Mouse (Mus musculus) adrenal gland, adult 2 months (tissue): ENCODE results near the gene Cpeb3. TPM values are rescaled to one million over a fixed set of nuclear protein-coding genes. Genes with fewer than 3 reads are reported as not detected.
"Not testable (repeated sequence)": the region's sequence is repeated elsewhere in the genome, so short reads cannot be mapped to it uniquely, and the experiment has no call there.

Experiments used
- DNase-seq: peaks from one replicate; pipeline ENCODE4 v3.0.0; 2021
- polyA plus RNA-seq: library from polyadenylated mRNA; depleted of rRNA; stranded (reverse); fragments of >200 nt; gene quantifications from 2 replicates; pipeline ENCODE4 v1.2.3, GENCODE M21; 2012
- total RNA-seq, 2 experiments: library from RNA; stranded (reverse); gene quantifications; 2 replicates each; pipeline ENCODE4 v1.2.3; 2021

The Cpeb3 gene
- total and polyA plus RNA-seq, 3 experiments, result 17.0 to 26.4 (median 17.2) TPM

GRCm38 (mm10) chr19:37207303-37208175, 862 bp downstream of the Cpeb3 start, which contains the start of gene March5:
Gene March5, plus strand, starts transcription at chr19:37207543.
- peak; percentile 95 for DNase-seq

- DNase-seq, result peak; percentile 78
Measured at GRCm38 (mm10) chr19:37206641-37207302, 1.6 kb downstream of the Cpeb3 start.

GRCm38 (mm10) chr19:37205155-37205554, 3.2 kb downstream of the Cpeb3 start:
- not testable (repeated sequence) for DNase-seq

DNA sequence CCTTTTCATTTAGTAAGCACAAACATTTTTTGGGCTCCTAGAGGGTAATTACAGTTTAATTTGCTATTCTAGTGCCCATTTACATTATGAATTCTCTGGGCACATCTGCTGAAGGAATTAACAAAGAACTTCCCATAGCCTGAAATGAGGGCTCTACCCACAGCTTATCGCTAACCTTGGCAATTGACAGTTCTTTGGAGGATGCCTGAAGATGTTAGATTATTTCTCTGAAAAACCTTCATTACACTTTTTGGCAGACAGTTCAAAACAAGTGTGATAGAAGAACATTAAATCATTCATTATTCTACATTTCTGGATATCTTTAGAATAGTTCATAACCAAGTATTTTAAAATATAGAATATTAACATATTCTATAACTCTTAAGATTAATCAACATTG, 5.0 kb downstream of the Cpeb3 start:
- DNase-seq, result no peak

GRCm38 (mm10) chr19:37199889-37200288, 8.5 kb downstream of the Cpeb3 start:
- no peak for DNase-seq

GRCm38 (mm10) chr19:37198165-37198880, 10.1 kb downstream of the Cpeb3 start:
- DNase-seq, result no peak

- DNase-seq, result no peak
Measured at GRCm38 (mm10) chr19:37192475-37193058, 15.8 kb downstream of the Cpeb3 start.

DNA sequence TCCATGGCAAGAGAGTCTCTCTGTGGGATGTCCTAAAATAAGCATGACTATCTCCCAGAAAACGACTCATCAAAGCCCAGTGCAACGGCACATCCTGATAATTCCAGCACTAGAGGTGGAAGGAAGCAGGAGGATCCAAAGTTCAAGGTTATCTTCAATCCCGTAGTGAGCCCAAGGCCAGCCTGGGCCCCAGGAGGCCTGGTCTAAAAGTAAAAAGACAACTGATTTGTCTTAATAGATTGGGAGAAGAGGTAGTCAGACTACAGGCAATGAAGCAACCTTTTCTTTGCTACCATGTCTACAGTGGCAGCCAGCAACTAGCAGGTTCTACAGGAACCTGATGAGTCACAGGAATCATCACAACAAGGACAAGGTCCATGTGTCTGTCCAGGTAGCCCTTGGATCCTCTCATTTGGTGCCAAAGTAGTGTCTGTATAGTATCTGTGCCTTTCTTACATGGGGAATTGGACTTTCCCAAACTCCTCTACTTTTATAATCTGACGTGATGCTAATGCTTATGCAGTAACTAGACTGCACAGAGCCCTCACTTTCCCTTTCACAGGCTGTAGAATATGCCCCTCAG, 19.9 kb downstream of the Cpeb3 start:
- DNase-seq, result peak; percentile 13

DNA sequence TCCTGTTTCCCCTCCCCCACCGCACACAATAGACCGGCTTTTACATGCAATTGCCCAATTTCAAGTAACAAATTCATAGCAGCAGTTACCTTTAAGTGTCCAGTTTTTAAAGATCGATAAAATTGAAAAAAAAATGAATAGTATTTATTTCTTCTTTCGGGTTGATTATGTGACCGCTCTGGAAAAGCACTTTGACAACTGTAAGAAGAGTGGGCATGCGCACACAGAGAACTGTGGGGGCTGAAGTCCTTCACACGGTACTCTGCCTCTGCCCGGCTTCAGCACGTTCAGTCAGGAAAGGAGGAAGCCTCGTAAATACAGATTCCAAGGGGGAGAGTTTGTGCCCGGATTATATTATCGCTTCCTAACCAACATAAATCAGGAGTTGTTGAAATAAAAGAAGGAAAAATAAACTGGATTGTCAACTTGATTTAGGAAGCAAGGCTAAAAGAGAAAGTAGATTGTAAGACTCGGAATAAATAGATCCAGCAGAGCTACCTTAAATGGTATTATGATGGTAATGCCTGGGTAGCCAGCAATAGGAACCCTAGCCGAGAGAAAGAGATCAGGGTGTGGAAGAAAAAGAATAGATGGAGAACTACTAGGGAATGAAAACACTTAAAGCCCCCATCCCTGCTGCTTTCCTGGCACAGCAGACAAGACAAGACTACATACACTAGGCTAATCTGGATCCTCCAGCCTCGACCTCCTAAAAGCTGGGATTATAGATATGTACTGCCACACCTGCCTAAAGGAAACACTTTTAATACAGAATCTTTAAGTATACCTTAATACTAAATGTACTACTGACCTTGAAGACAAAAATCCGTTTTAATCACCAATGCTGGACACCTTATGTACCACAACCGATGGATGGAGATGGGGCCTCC, 30.3 kb downstream of the Cpeb3 start:
- DNase-seq, result peak; percentile 77

DNA sequence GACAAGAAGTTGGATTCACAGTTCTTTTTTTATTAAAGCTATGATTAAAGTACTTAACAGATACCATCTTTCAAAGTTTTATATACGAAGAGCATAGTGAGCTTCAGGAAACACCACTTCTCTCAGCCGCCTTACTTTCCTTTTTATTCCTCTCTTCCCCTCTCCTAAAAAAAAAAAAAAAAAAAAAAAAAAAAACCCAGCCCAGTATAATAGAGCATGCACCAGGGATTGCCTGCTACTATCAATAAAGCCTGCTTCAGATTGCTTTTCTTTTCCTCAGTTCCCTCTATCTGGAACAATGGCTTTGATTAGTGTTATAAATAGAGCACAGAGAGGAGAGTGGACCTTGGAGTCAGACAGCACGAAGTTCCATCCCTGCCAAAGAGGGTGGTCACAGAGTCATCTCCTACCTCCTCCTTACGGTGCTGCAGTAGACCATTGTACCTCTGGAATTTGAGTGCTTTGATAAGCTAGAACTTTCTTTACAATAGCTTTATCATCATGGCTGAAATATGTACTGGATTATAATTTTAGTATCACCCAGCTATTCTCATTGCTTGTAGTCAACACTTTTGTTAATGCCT, 31.4 kb downstream of the Cpeb3 start:
- DNase-seq, result peak; percentile 31

- DNase-seq, result peak; percentile 58
Measured at GRCm38 (mm10) chr19:37175919-37176318, 32.5 kb downstream of the Cpeb3 start.

- DNase-seq, result no peak
Measured at GRCm38 (mm10) chr19:37175436-37175805, 33.0 kb downstream of the Cpeb3 start.

GRCm38 (mm10) chr19:37174716-37175435, 33.5 kb downstream of the Cpeb3 start:
- DNase-seq, result peak; percentile 85

DNA sequence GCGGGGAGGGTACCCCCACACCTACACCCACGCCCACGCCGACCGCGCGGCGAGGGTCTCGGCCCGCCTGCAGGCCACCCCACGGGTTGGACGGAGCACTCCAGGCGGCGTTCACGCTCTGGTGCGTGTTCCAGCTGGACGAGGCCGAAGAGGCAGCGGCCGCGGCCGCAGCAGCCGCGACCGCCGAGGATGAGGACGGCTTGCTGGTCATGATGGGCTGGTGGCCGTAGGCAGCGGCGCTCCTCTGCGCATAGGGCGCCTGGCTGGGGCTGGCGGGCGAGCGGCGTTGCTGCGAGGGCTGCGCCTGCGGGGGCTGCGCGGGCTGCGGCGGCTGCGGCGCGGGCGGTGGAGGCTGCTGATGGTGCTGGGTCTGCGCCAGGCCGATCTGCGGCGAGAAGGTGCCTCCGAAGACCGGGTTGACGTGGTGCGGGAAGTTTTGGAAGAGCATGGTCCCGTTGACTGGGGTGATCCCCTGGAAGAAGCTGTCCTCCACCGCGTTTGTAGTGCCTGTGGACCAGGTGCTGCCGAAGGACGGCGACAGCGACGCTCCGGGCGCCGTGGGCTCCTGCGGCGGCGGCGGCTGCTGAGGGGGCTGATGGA, 34.2 kb downstream of the Cpeb3 start:
- peak; percentile 81 for DNase-seq

DNA sequence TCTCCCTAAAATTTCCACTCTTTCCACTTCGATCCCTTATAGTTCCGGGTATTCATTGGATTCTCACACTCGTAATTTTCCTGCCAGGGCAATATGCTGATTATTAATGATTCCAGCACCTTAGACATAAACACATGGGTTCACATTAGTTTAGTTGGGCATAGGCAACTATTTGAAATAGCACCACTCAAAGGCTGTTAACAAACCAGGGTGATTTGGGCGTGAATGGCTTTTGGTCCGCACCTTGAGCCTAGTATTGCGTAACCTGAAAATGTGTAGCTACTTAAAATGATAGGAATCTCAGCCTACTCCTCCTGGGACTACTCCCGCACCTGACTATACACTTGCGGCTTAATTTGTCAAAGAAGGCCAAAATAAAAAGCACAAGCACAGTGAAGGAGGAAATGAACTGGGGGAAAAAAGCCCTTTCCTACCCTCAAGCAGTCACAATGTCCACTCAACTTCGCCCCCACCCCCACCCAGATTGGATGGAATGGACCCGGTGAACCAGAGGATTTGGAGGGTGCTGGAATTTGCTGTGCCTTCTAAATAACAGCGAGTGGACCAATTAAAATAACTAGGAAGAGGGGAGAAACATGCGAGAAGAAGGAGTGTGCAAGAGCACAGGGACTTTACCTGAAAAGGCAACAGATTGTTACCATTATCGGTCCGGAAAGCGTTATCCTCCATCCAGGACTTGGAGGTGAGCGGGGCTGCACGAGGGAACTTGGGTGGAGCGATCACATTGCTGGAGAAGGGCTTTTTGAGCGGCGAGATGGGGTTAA, 34.9 kb downstream of the Cpeb3 start:
- DNase-seq, result peak; percentile 24

GRCm38 (mm10) chr19:37172566-37173130, 35.8 kb downstream of the Cpeb3 start:
- peak; percentile 44 for DNase-seq

- DNase-seq, result peak; percentile 28
Measured at GRCm38 (mm10) chr19:37172096-37172495, 36.3 kb downstream of the Cpeb3 start.

- peak; percentile 7 for DNase-seq
Measured at GRCm38 (mm10) chr19:37156770-37157336, 51.5 kb downstream of the Cpeb3 start.
